28 mouse cellular contexts compared by ENCODE assay signal in genomic region chr19:24046395-24046993, GRCm38 (mm10). TPM values are rescaled to one million over a fixed set of nuclear protein-coding genes. Genes with fewer than 3 reads are reported as not detected.
DNase-seq lines count a peak whose midpoint lies in the region; ATAC-seq and TF ChIP-seq lines count a peak whose summit lies in the region.
"Had no signal": no experiment of that assay in that cellular context is flagged by ENCODE, and none has a peak within 500 bp of the region (broad histone marks: within the 10 kb centered on the region; RNA-seq: fewer than 3 reads in every experiment).

No protein-coding gene starts in this region.

- ATAC-seq in midbrain, embryonic 11.5 days (ENCODE audit: low FRiP score) = no peak
- no peak for ATAC-seq in hindbrain, embryonic 11.5 days (ENCODE audit: low FRiP score)
- ATAC-seq: CD4-positive, CD25-positive, alpha-beta regulatory T cell, adult 4 months; forebrain, postnatal 0 days; hindbrain, embryonic 16.5 days; intestine, embryonic 15.5 days; liver, postnatal 0 days; midbrain, embryonic 16.5 days had no signal

- H3K9ac ChIP-seq in heart, adult 2 months (ENCODE audit: low read depth, low read length) = peak overlapping the region; percentile 59
- H3K9ac ChIP-seq in midbrain, embryonic 11.5 days (ENCODE audit: low read length) = no peak overlapping the region
- no peak overlapping the region for H3K9ac ChIP-seq in hindbrain, embryonic 11.5 days (ENCODE audit: low read depth, low read length)
- H3K9ac ChIP-seq: forebrain, postnatal 0 days; intestine, embryonic 15.5 days; limb, embryonic 12.5 days; liver, postnatal 0 days; neural tube, embryonic 13.5 days had no signal

- no peaks in the 10 kb centered on the region; the same call in 1 of the 2 replicates for H3K36me3 ChIP-seq in heart, adult 2 months (ENCODE audit: control insufficient read depth, insufficient read depth, low read length)
- no peaks in the 10 kb centered on the region for H3K36me3 ChIP-seq in midbrain, embryonic 11.5 days (ENCODE audit: control insufficient read depth, insufficient read depth, low read length)
- H3K36me3 ChIP-seq in midbrain, embryonic 10.5 days = no peaks in the 10 kb centered on the region
- H3K36me3 ChIP-seq in hindbrain, embryonic 11.5 days (ENCODE audit: control insufficient read depth, insufficient read depth, low read length) = no peaks in the 10 kb centered on the region
- H3K36me3 ChIP-seq: embryonic facial prominence, embryonic 10.5 days; intestine, embryonic 15.5 days; limb, embryonic 12.5 days; neural tube, embryonic 13.5 days had no signal

- TF ChIP-seq CTCF in heart, adult 2 months (IDR thresholded peaks at IDR 0.05) = no peak

- TF ChIP-seq EP300 in heart, adult 2 months (IDR thresholded peaks at IDR 0.05; ENCODE audit: insufficient read depth, low read depth, low read length) = no peak

- intact Hi-C loops in heart, adult 2 months (cut with DNase I) = no loop called here
- intact Hi-C loops in heart, postnatal 36 days (cut with DNase I) = no loop called here

- H3K4me2 ChIP-seq in midbrain, embryonic 11.5 days = no peak overlapping the region
- no peak overlapping the region for H3K4me2 ChIP-seq in hindbrain, embryonic 11.5 days (replicated peaks; ENCODE audit: low read depth, low read length)
- H3K4me2 ChIP-seq: intestine, embryonic 15.5 days; limb, embryonic 12.5 days; liver, embryonic 11.5 days; neural tube, embryonic 13.5 days had no signal

- peak overlapping the region; percentile 80 for H3K27ac ChIP-seq in heart, adult 2 months
- no peak overlapping the region for H3K27ac ChIP-seq in midbrain, embryonic 11.5 days (ENCODE audit: low read depth, low read length)
- no peak overlapping the region for H3K27ac ChIP-seq in midbrain, embryonic 10.5 days (replicated peaks)
- H3K27ac ChIP-seq in hindbrain, embryonic 11.5 days (ENCODE audit: low read depth, low read length) = no peak overlapping the region
- H3K27ac ChIP-seq: embryonic facial prominence, embryonic 10.5 days; intestine, embryonic 15.5 days; layer of hippocampus, adult 2 months; limb, embryonic 12.5 days; neural tube, embryonic 13.5 days had no signal

- H3K27me3 ChIP-seq in heart, adult 2 months (ENCODE audit: control insufficient read depth, insufficient read depth, low read length) = no peaks in the 10 kb centered on the region
- H3K27me3 ChIP-seq in midbrain, embryonic 11.5 days (ENCODE audit: control insufficient read depth, insufficient read depth, low read length) = no peaks in the 10 kb centered on the region
- H3K27me3 ChIP-seq in midbrain, embryonic 10.5 days (ENCODE audit: low read depth, poor library complexity, severe bottlenecking) = no peaks in the 10 kb centered on the region
- no peaks in the 10 kb centered on the region for H3K27me3 ChIP-seq in hindbrain, embryonic 11.5 days (ENCODE audit: control insufficient read depth, insufficient read depth, low read length)
- H3K27me3 ChIP-seq: intestine, embryonic 15.5 days; limb, embryonic 12.5 days; neural tube, embryonic 13.5 days had no signal

- TF ChIP-seq POLR2A in heart, adult 2 months (IDR thresholded peaks at IDR 0.05; ENCODE audit: insufficient read depth, low read depth, low read length) = 0 out of 2 replicates have a peak, but pooled peaks have one; percentile 10

- H3K4me3 ChIP-seq in heart, adult 2 months = peak overlapping the region; percentile 41
- H3K4me3 ChIP-seq in midbrain, embryonic 11.5 days (ENCODE audit: low read depth, low read length) = no peak overlapping the region
- no peak overlapping the region for H3K4me3 ChIP-seq in midbrain, embryonic 10.5 days
- no peak overlapping the region for H3K4me3 ChIP-seq in hindbrain, embryonic 11.5 days (ENCODE audit: low read depth, low read length)
- H3K4me3 ChIP-seq: embryonic facial prominence, embryonic 10.5 days; intestine, embryonic 15.5 days; layer of hippocampus, adult 2 months; limb, embryonic 12.5 days; myocyte; neural tube, embryonic 13.5 days had no signal

- H3K79me2 ChIP-seq in heart, adult 2 months (replicated peaks; ENCODE audit: control insufficient read depth, insufficient read depth, low read length) = no peaks in the 10 kb centered on the region; the same call in 1 of the 2 replicates

- H3K9me3 ChIP-seq in midbrain, embryonic 11.5 days (ENCODE audit: control insufficient read depth, low read length) = no peaks in the 10 kb centered on the region
- H3K9me3 ChIP-seq in midbrain, embryonic 10.5 days (replicated peaks) = no peaks in the 10 kb centered on the region
- H3K9me3 ChIP-seq in hindbrain, embryonic 11.5 days (ENCODE audit: control insufficient read depth, low read length) = no peaks in the 10 kb centered on the region
- H3K9me3 ChIP-seq: embryonic facial prominence, embryonic 10.5 days; intestine, embryonic 15.5 days; limb, embryonic 12.5 days; neural tube, embryonic 13.5 days had no signal

- DNase-seq in heart, adult 2 months = peak in 1 of 2 experiments; percentile 38
- DNase-seq in heart, postnatal 36 days = no peak
- DNase-seq in midbrain, embryonic 11.5 days (ENCODE audit: low spot score, missing footprints) = peak; percentile 31
- DNase-seq in midbrain, embryonic 10.5 days (ENCODE audit: low spot score) = no peak
- peak; percentile 45 for DNase-seq in heart, postnatal 4 days
- DNase-seq in hindbrain, embryonic 11.5 days (ENCODE audit: low spot score) = no peak
- DNase-seq in layer of hippocampus, postnatal 25 days (ENCODE audit: extremely low spot score in 1 of 2, low spot score in 1 of 2) = no peak
- DNase-seq: adrenal gland, postnatal 36 days; cerebellum, postnatal 10 days; forebrain, postnatal 0 days; gastrocnemius, postnatal 36 days; kidney, adult 8-10 months; kidney, postnatal 25 days; liver, postnatal 0 days; retina, postnatal 1 day; right cerebral cortex, postnatal 25 days; spleen, adult 18-20 months had no signal

- H3K4me1 ChIP-seq in heart, adult 2 months (ENCODE audit: control insufficient read depth, insufficient read depth, low read length) = peaks cover 2% of the 10 kb centered on the region
- no peaks in the 10 kb centered on the region for H3K4me1 ChIP-seq in midbrain, embryonic 11.5 days (ENCODE audit: control insufficient read depth, insufficient read depth, low read length)
- H3K4me1 ChIP-seq in midbrain, embryonic 10.5 days = no peaks in the 10 kb centered on the region; the same call in 1 of the 2 replicates
- H3K4me1 ChIP-seq in hindbrain, embryonic 11.5 days (replicated peaks; ENCODE audit: control insufficient read depth, insufficient read depth, low read length) = no peaks in the 10 kb centered on the region
- H3K4me1 ChIP-seq: embryonic facial prominence, embryonic 10.5 days; intestine, embryonic 15.5 days; limb, embryonic 12.5 days; neural tube, embryonic 13.5 days had no signal

- 54% methylated on average over 10 of the region's 10 CpGs for WGBS in heart, adult 2 months
- WGBS in midbrain, embryonic 11.5 days = 93% methylated on average over 10 of the region's 10 CpGs
- 93% methylated on average over 10 of the region's 10 CpGs for WGBS in midbrain, embryonic 10.5 days
- 87% methylated on average over 10 of the region's 10 CpGs for WGBS in hindbrain, embryonic 11.5 days

RNA-seq across cellular contexts. Expression of gene Fam189a2, which starts 15.7 kb away (rescaled TPM):
- 10 to 100 TPM; 51.2 to 55.1 TPM for total RNA-seq in heart, adult 2 months (2021)
- polyA plus RNA-seq in heart, adult 2 months (2012; rRNA removed) = 52.0 and 73.9 TPM in 2 replicates
- total RNA-seq in heart, postnatal 36 days (2021) = 10 to 100 TPM; 55.8 to 62.4 TPM
- 2.6 and 2.8 TPM in 2 replicates for polyA plus RNA-seq in midbrain, embryonic 11.5 days (2014; fragmentation: Nextera tagmentation; extraction: Ambion mirVana)
- 0.95 and 1.1 TPM in 2 replicates for polyA plus RNA-seq in midbrain, embryonic 10.5 days (2016; fragmentation: Nextera tagmentation; extraction: Ambion mirVana)
- total RNA-seq in heart, postnatal 4 days (2021) = 10 to 100 TPM; 85.3 to 88.9 TPM
- polyA plus RNA-seq in hindbrain, embryonic 11.5 days (2014; fragmentation: Nextera tagmentation; extraction: Ambion mirVana) = 0.77 and 1.7 TPM in 2 replicates
- 1 to 10 TPM; 8.8 to 9.4 TPM for total RNA-seq in layer of hippocampus, postnatal 25 days (2021)
- total RNA-seq: megakaryocyte-erythroid progenitor cell, adult 5-6 weeks had no signal
- polyA plus RNA-seq: CD4-positive, CD25-positive, alpha-beta regulatory T cell, adult 4 months had no signal

Comparison
In these comparisons a context has a peak if more than half of its experiments do, and no peak if none do; other contexts are left out.
1. DNase-seq: peak in midbrain, embryonic 11.5 days (single experiment) and heart, postnatal 4 days (single experiment); none in heart, postnatal 36 days (0 of 2), midbrain, embryonic 10.5 days (single experiment), hindbrain, embryonic 11.5 days (single experiment) and layer of hippocampus, postnatal 25 days (0 of 2).
2. RNA of gene Fam189a2, which starts 15.7 kb away (total RNA-seq): 85.3 to 88.9 TPM in heart, postnatal 4 days, 55.8 to 62.4 TPM in heart, postnatal 36 days and 51.2 to 55.1 TPM in heart, adult 2 months; 8.8 to 9.4 TPM in layer of hippocampus, postnatal 25 days; every median in the first group is over 4 times any median in the second.